Mouse (Mus musculus) midbrain, postnatal 0 days (tissue): ENCODE results near the gene Senp8. TPM values are rescaled to one million over a fixed set of nuclear protein-coding genes. Genes with fewer than 3 reads are reported as not detected.

Source experiments
- ATAC-seq: fragments of 200-750 bp; cut with Nextera tagmentation; 2 replicates; pipeline ENCODE4 v1.8.0; 2017; ENCODE audit warnings: moderate number of reproducible peaks, mild to moderate bottlenecking, moderate TSS enrichment, moderate library complexity; ENCODE audit not compliant: low FRiP score
- DNase-seq: peaks from one replicate; pipeline ENCODE4 v3.0.0-alpha.2; 2015; ENCODE audit warnings: low spot score
- H3K27ac ChIP-seq: fragments of 300-500 bp; sonication (generic); 2 replicates; pipeline ENCODE4 v1.5.1; 2014; ENCODE audit warnings: low read depth, mild to moderate bottlenecking, low read length, mixed read lengths
- H3K27me3 ChIP-seq: fragments of 300-500 bp; sonication (generic); 2 replicates; pipeline ENCODE4 v1.6.1; 2014; ENCODE audit warnings: low read length, control low read depth, mixed read lengths; ENCODE audit not compliant: insufficient read depth
- H3K36me3 ChIP-seq: fragments of 300-500 bp; sonication (generic); 2 replicates; pipeline ENCODE4 v1.6.1; 2014; ENCODE audit warnings: low read length, control low read depth, mixed read lengths; ENCODE audit not compliant: insufficient read depth
- H3K4me1 ChIP-seq: fragments of 300-500 bp; sonication (generic); 2 replicates; pipeline ENCODE4 v1.6.1; 2014; ENCODE audit warnings: mild to moderate bottlenecking, control low read depth, antibody characterized with exemption, low read length, mixed read lengths; ENCODE audit not compliant: insufficient read depth
- H3K4me2 ChIP-seq: fragments of 300-500 bp; sonication (generic); 2 replicates; pipeline ENCODE4 v1.6.1; 2014; ENCODE audit warnings: low read depth, mild to moderate bottlenecking, low read length, mixed read lengths; ENCODE audit not compliant: poor library complexity, severe bottlenecking
- H3K4me3 ChIP-seq: fragments of 300-500 bp; sonication (generic); 2 replicates; pipeline ENCODE4 v1.5.1; 2014; ENCODE audit warnings: low read depth, mild to moderate bottlenecking, low read length, moderate library complexity
- H3K9ac ChIP-seq: fragments of 300-500 bp; sonication (generic); replicated peaks from 2 replicates; pipeline ENCODE4 v1.6.1; 2014; ENCODE audit warnings: mild to moderate bottlenecking, low read length, moderate library complexity, mixed read lengths; ENCODE audit not compliant: poor library complexity, severe bottlenecking
- H3K9me3 ChIP-seq: fragments of 300-500 bp; sonication (generic); 2 replicates; pipeline ENCODE4 v1.6.1; 2016; ENCODE audit warnings: low read length, control low read depth
- CTCF ChIP-seq: IDR thresholded peaks from 2 replicates; pipeline ENCODE4 v1.5.1; 2016; ENCODE audit warnings: antibody characterized with exemption, mild to moderate bottlenecking
- WGBS: fragments of 180-500 bp; shearing (Covaris S2); extraction: QIAGEN DNeasy Blood & Tissue Kit; methylation state at CpG from one replicate; pipeline ENCODE4 v1.1.7; 2014; 5-methylcytosine and 5-hydroxymethylcytosine counted together
- polyA plus RNA-seq: library from polyadenylated mRNA; unstranded; fragments of >200 nt; fragmentation: Nextera tagmentation; extraction: Ambion mirVana; gene quantifications from 2 replicates; pipeline ENCODE4 v1.2.1, GENCODE M21; 2015
- total RNA-seq: library from RNA; depleted of rRNA; stranded (reverse); fragments of >200 nt; gene quantifications from 2 replicates; pipeline ENCODE4 v1.2.3, GENCODE M21; 2014

Gene Senp8
- total and polyA plus RNA-seq, 2 experiments from 2014 or later, result 5.1 to 5.2 TPM

DNA sequence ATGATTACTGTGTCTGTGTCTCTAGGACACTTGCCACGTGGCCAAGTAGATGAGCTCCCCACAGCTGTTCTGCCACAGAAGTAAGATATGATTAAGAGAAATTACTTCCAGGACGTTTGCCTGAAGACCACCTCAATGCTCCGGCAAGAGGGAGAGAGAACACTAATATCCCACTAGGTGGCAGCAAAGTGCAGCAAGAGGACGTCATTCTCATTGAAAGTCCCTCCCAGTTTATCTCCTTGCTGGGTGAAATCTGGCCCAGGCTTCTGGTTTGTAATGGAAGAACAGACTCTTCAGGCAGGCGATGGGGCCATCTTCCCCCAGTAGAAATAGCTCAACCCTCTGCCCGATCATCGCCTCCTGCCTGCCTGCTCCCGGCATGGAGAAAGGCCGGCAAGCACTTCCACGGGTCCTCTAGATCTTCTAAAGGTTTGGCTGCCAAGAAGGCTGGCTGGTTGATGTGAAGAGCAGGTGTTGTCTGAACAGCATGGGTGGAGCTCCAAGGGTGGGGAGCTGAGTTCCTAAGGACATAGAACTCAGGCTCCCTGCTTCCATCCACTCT lies 27.3 kb downstream of the Senp8 start:
- H3K27ac ChIP-seq, result no peak overlapping the region

DNA sequence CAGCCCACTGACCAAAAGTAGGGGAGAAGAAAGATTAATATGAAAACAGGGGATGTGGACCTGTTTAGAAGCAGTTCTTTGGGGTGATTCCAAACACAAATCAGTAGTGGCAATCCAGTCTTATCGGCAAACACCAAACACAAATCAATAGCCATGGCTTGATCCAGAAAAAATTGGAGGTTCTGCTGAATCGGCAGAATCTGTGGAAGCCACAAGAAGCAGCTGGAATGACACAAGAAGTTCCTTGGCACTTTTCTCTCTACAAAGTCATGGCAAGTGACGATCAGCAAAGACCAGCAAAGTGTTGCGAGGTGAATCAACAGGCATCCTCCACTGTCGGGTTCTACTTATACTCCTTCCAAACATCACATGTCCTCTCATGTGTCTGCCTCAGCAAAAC lies 29.4 kb downstream of the Senp8 start:
- no peaks in the 10 kb centered on the region for H3K27me3 ChIP-seq
- TF ChIP-seq CTCF, result no peak
- no peaks in the 10 kb centered on the region for H3K9me3 ChIP-seq
- ATAC-seq, result no peak
- H3K27ac ChIP-seq, result no peak overlapping the region
- no peak overlapping the region for H3K9ac ChIP-seq
- no peak overlapping the region for H3K4me2 ChIP-seq
- WGBS, result 91% methylated on average over 5 of the region's 5 CpGs
- no peak overlapping the region for H3K4me3 ChIP-seq
- H3K36me3 ChIP-seq, result 0 out of 2 replicates have a peak, but pooled peaks cover under 1% of the 10 kb centered on the region
- no peak for DNase-seq
- H3K4me1 ChIP-seq, result 0 out of 2 replicates have a peak, but pooled peaks cover 3% of the 10 kb centered on the region

More for the DNA sequence above, 27.3 kb downstream of the Senp8 start:
- peak overlapping the region; percentile 35 for H3K4me2 ChIP-seq
- H3K4me1 ChIP-seq, result 0 out of 2 replicates have a peak, but pooled peaks cover 3% of the 10 kb centered on the region
- peak; percentile 96 for TF ChIP-seq CTCF
- no peaks in the 10 kb centered on the region for H3K27me3 ChIP-seq
- H3K36me3 ChIP-seq, result no peaks in the 10 kb centered on the region
- H3K9ac ChIP-seq, result peak overlapping the region; percentile 30; the same call in 1 of the 2 replicates
- H3K4me3 ChIP-seq, result peak overlapping the region; percentile 21; the same call in 1 of the 2 replicates
- peak; percentile 66; the same call in 1 of the 2 replicates for ATAC-seq
- no peaks in the 10 kb centered on the region for H3K9me3 ChIP-seq
- WGBS, result 22% methylated on average over 10 of the region's 10 CpGs
- peak; percentile 92 for DNase-seq

DNA sequence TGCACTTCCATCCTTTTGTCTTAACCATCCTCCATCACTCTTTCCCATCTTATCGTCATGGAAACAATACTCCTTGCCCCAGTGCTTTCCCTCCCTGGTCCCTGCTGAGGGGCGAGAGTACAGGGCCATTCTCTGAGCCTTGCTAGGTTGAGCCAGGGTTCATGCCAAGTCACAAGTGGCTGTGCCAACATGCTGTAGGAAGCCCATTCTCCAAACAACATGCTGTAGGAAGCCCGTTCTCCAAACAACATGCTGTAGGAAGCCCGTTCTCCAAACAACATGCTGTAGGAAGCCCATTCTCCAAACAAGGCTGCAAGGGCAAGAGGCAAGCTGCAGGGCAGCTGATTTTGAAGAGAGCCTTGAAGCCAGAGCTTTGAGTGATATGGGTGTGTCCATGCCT lies 32.3 kb downstream of the Senp8 start:
- no peaks in the 10 kb centered on the region for H3K4me1 ChIP-seq
- H3K4me2 ChIP-seq, result no peak overlapping the region
- no peak for TF ChIP-seq CTCF
- H3K9ac ChIP-seq, result no peak overlapping the region
- H3K36me3 ChIP-seq, result 0 out of 2 replicates have a peak, but pooled peaks cover 4% of the 10 kb centered on the region
- ATAC-seq (no peak), DNase-seq (no peak)
- no peaks in the 10 kb centered on the region for H3K9me3 ChIP-seq
- H3K27me3 ChIP-seq, result no peaks in the 10 kb centered on the region
- WGBS, result 76% methylated on average over 4 of the region's 4 CpGs
- H3K27ac ChIP-seq, result no peak overlapping the region
- no peak overlapping the region for H3K4me3 ChIP-seq

DNA sequence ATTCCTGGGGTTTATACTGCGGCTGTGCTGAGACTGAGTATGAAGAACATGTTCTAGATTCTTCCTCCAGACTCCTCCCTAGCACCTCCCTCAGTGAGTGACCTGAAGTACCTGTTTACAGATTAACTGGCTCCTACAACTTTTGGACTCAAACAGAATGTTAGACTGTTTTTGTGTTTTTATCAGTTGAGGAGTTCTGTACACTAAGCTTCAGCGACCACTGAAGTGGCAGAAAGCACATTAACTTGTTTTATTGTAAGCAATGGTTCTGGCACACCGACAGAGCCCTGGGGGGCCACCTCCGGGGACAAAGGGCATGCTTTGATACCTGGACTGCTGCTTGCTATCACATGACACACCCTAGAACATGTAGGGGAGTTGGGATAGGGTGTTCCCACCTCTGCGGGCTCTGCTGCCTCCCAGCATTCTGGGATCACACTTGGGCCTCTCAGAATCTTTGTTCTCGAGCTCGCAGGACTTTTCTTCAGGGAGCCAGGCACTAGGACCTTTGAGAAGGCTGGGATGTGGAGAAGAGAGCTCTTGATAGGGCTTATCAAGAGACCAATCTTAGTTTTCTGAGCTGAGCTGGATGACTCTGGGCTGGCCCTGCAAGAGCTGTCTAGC lies 34.1 kb downstream of the Senp8 start:
- no peak for ATAC-seq
- no peaks in the 10 kb centered on the region for H3K27me3 ChIP-seq
- no peak for TF ChIP-seq CTCF
- H3K36me3 ChIP-seq, result 0 out of 2 replicates have a peak, but pooled peaks cover 4% of the 10 kb centered on the region
- H3K9ac ChIP-seq, result no peak overlapping the region
- H3K4me1 ChIP-seq, result no peaks in the 10 kb centered on the region
- no peak for DNase-seq
- no peak overlapping the region for H3K4me3 ChIP-seq
- 78% methylated on average over 7 of the region's 7 CpGs for WGBS
- no peaks in the 10 kb centered on the region for H3K9me3 ChIP-seq
- H3K27ac ChIP-seq, result no peak overlapping the region
- H3K4me2 ChIP-seq, result no peak overlapping the region

DNA sequence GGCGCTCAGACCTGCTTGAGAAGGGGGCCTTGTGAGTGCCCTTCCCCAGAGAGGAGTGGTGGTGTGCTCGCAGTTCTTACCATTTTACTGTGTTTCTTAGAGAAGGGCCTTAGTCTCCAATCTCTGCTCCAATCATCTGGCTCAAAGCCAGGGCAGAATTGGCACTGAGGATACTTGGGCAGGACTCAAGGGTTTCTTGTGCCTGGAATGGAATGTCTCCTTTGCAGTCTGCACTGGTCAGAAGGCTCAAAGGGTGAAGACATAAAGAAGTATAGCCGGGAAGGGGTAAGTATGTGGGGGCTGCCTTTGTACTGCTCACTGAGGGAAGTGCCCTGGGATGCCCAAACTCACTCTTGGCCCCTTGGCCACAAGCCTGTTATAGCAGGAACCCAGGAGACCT lies 41.3 kb downstream of the Senp8 start:
- no peak overlapping the region for H3K9ac ChIP-seq
- no peak overlapping the region for H3K4me2 ChIP-seq
- H3K4me3 ChIP-seq, result no peak overlapping the region
- no peaks in the 10 kb centered on the region for H3K4me1 ChIP-seq
- H3K36me3 ChIP-seq, result no peaks in the 10 kb centered on the region
- no peaks in the 10 kb centered on the region for H3K9me3 ChIP-seq
- H3K27me3 ChIP-seq, result no peaks in the 10 kb centered on the region
- ATAC-seq (no peak), DNase-seq (no peak)
- TF ChIP-seq CTCF, result no peak
- WGBS, result 70% methylated on average over 3 of the region's 3 CpGs
- H3K27ac ChIP-seq, result no peak overlapping the region
